Mouse (Mus musculus): Measurements from ENCODE around the gene Lin9.

DNA sequence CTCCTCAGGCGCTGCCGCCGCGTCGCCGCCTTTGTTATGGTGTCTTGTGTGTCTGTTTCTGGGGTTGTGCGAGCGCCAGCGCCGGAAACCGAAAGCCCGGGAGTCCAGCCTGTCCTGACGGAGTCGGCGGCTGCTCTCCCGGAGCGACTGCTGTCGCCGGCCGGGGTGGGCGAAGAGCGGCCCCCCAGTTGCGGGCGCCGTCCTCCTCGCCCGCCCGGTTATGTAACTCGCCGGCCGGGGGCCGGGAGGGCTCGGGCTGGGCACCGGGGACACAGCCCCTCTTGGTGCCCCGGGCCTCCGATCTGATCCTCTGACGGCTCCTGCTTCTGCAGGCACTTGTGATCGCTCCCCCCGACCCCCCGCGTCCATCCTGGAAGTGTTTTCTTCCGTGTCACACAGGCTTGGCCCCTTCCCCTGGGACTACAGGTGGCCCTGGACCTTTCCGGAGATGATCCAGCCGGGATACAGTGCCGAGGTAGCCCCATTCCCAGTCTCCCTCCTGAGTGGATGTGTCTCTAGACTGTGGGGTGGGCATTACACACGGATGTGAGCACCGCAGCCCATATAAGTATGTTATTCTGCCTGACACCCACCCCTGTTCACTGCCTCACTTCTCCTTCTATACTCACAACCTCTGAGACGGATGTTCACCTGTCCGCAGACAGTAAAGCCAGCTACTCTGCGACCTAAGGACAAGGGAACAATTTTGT is 723 bp downstream of the Lin9 start:
- TF ChIP-seq CTCF (IDR thresholded peaks at IDR 0.05) (no peak), EP300 (IDR thresholded peaks at IDR 0.05) (no peak)

Data from lung, postnatal 0 days (tissue).